Mouse (Mus musculus): ENCODE measurements at regions not wholly inside any gene's neighbourhood (a gene's known extent, or its start where the extent isn't known, plus 50 kb on each side); places are given as distances from the start of the nearest gene placed in this dataset.

GRCm38 (mm10) chr13:6292098-6292497, 255.9 kb upstream of the Pitrm1 start:
- peak; percentile 61 for TF ChIP-seq CTCF (IDR thresholded peaks at IDR 0.05; ENCODE audit: low read depth)
- TF ChIP-seq EP300 (IDR thresholded peaks at IDR 0.05; ENCODE audit: low read depth), result no peak
